Mouse (Mus musculus) megakaryocyte, adult 5-6 weeks (primary cell): ENCODE measurements at regions not wholly inside any gene's neighbourhood (a gene's known extent, or its start where the extent isn't known, plus 50 kb on each side); places are given as distances from the start of the nearest gene placed in this dataset.

Experiments used
- ATAC-seq: 2 replicates; pipeline ENCODE4 v1.8.0; 2016; ENCODE audit warnings: mild to moderate bottlenecking, inconsistent platforms; ENCODE audit not compliant: poor library complexity, severe bottlenecking

GRCm38 (mm10) chr12:39070331-39071045, 291.3 kb downstream of the Etv1 start:
- no peak for ATAC-seq

GRCm38 (mm10) chr12:39073289-39074022, 294.3 kb downstream of the Etv1 start:
- ATAC-seq: no peak

- no peak for ATAC-seq
Measured at GRCm38 (mm10) chr12:39086285-39086684, 307.1 kb downstream of the Etv1 start.

- no peak for ATAC-seq
Measured at GRCm38 (mm10) chr12:39094638-39095230, 315.6 kb downstream of the Etv1 start.

- no peak for ATAC-seq
Measured at GRCm38 (mm10) chr12:39123391-39124095, 344.4 kb downstream of the Etv1 start.

- ATAC-seq: no peak
Measured at GRCm38 (mm10) chr12:39154689-39155088, 375.5 kb downstream of the Etv1 start.

- ATAC-seq: no peak
Measured at GRCm38 (mm10) chr12:39176958-39177357, 397.8 kb downstream of the Etv1 start.

GRCm38 (mm10) chr12:39224073-39224472, 444.9 kb downstream of the Etv1 start:
- ATAC-seq: no peak

- no peak for ATAC-seq
Measured at GRCm38 (mm10) chr12:39256605-39257004, 477.4 kb downstream of the Etv1 start.

- ATAC-seq: no peak
Measured at GRCm38 (mm10) chr12:39257571-39257970, 478.4 kb downstream of the Etv1 start.

- ATAC-seq: no peak
Measured at GRCm38 (mm10) chr12:39289676-39290075, 510.5 kb downstream of the Etv1 start.

- ATAC-seq: no peak
Measured at GRCm38 (mm10) chr12:39301351-39302212, 522.4 kb downstream of the Etv1 start.

- ATAC-seq: no peak
Measured at GRCm38 (mm10) chr12:39302213-39302591, 523.0 kb downstream of the Etv1 start.

- no peak for ATAC-seq
Measured at GRCm38 (mm10) chr12:39307746-39308145, 528.6 kb downstream of the Etv1 start.

- ATAC-seq: no peak
Measured at GRCm38 (mm10) chr12:39309905-39310304, 530.7 kb downstream of the Etv1 start.

- no peak for ATAC-seq
Measured at GRCm38 (mm10) chr12:39317229-39317628, 538.0 kb downstream of the Etv1 start.

GRCm38 (mm10) chr12:39321453-39321852, 542.3 kb downstream of the Etv1 start:
- ATAC-seq: no peak

- ATAC-seq: no peak
Measured at GRCm38 (mm10) chr12:39326157-39326556, 547.0 kb downstream of the Etv1 start.

- ATAC-seq: no peak
Measured at GRCm38 (mm10) chr12:39326668-39327299, 547.6 kb downstream of the Etv1 start.

- no peak for ATAC-seq
Measured at GRCm38 (mm10) chr12:39328377-39328776, 549.2 kb downstream of the Etv1 start.
